Mouse (Mus musculus): ENCODE measurements around the gene Cry2. TPM values are rescaled to one million over a fixed set of nuclear protein-coding genes. Genes with fewer than 3 reads are reported as not detected.
A peak's percentile ranks its signal among the peaks of the same experiment; 100 is the strongest.

The Cry2 gene
- polyA plus RNA-seq, 2 experiments, result 6.0 to 6.2 TPM

DNA sequence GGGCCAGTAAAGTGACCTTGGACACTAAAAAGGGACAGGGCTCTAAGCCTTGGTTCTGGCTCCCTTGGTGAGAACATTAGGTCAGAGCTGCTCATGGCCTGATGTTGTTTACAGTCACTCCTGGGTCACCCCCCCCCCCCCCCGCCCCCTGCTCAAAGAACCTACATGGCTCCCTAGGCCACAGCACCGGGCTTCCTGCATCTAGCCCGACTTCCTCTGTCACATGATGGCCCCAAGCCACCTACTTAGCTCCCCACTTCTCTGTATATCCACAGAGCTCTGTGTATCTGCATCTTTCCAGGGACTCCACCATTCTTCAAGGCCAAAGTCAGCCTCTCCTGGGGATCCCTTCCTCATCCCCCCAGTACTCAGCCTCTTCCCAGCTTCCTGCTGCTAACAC lies 21.9 kb upstream of the Cry2 start:
- 8% methylated on average over 3 of the region's 3 CpGs for WGBS (ENCODE audit: insufficient replicate concordance)
- no peak overlapping the region for H3K9ac ChIP-seq (replicated peaks)
- no peak overlapping the region for H3K27ac ChIP-seq
- no peak for ATAC-seq (ENCODE audit: insufficient read depth)
- H3K4me1 ChIP-seq (replicated peaks; ENCODE audit: control insufficient read depth in 2 of 2, insufficient read depth in 2 of 2, low read length in 1 of 2), result peaks cover 12 to 35% of the 10 kb centered on the region in 2 experiments
- no peaks in the 10 kb centered on the region; the same call in 1 of the 2 replicates for H3K27me3 ChIP-seq (ENCODE audit: control insufficient read depth, insufficient read depth, low read length)
- no peaks in the 10 kb centered on the region; the same call in none of the 2 replicates for H3K36me3 ChIP-seq (replicated peaks; ENCODE audit: control insufficient read depth, insufficient read depth, low read depth)
- H3K4me3 ChIP-seq (ENCODE audit: insufficient read depth in 1 of 2, low read depth in 2 of 2, low read length in 2 of 2), result no peak overlapping the region
- no peak overlapping the region for H3K4me2 ChIP-seq (ENCODE audit: low read depth)
- no peak for TF ChIP-seq EP300 (IDR thresholded peaks at IDR 0.05; ENCODE audit: low read depth)
- no peak for TF ChIP-seq CTCF (IDR thresholded peaks at IDR 0.05; ENCODE audit: low read depth)
- no peaks in the 10 kb centered on the region for H3K9me3 ChIP-seq (ENCODE audit: control insufficient read depth, low read length)
- no peak for DNase-seq (ENCODE audit: low read depth in 3 of 3, low spot score in 3 of 3)

DNA sequence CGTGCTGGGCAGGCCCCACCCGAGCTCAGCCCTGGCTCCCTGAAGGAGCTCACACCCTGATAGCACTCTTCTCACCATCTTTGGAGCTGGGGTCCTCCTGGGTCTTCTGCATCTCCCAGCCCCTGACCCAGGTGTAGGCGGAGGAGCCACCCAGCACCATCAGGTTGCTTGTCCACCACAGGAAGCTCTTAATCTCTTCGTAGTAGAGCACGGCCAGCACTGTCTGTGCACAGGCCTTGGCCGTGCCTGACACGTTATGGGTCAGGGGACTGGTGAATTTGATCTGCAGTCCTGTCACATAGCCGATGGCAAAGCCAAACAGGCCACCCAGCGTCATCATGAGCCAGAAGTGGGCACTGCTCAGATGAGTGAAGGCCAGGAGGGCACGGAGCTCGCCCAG lies 20.3 kb upstream of the Cry2 start:
- no peak for ATAC-seq (ENCODE audit: insufficient read depth)
- 80% methylated on average over 11 of the region's 11 CpGs for WGBS (ENCODE audit: insufficient replicate concordance)
- peaks cover 12 to 32% of the 10 kb centered on the region in 2 experiments for H3K4me1 ChIP-seq (replicated peaks; ENCODE audit: control insufficient read depth in 2 of 2, insufficient read depth in 2 of 2, low read length in 1 of 2)

DNA sequence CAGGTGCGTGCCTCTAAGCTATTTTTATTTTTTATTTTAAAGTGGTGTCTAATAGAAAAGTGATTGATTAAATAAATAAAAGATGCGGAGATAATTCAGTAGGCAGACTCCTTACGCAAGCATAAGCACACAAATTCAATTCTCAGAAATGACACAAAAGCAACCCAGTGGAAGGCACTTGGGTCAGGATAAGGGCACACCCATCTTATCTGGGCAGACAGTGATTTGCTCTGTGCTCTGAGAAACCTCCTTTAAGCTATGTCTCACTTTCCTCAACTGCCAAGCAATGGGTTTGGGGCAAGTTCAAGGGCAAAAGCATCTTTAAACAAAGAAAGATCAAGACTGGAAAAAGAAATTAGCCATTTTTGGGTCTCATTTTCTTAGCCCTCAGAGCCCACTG lies 17.3 kb upstream of the Cry2 start:
- H3K27me3 ChIP-seq (ENCODE audit: control insufficient read depth, insufficient read depth, low read length), result peaks cover 3% of the 10 kb centered on the region; the same call in 1 of the 2 replicates
- peaks cover 2 to 20% of the 10 kb centered on the region in 2 experiments; a peak in 2 of 4 replicates for H3K4me1 ChIP-seq (replicated peaks; ENCODE audit: control insufficient read depth in 2 of 2, insufficient read depth in 2 of 2, low read length in 1 of 2)
- no peak overlapping the region for H3K4me3 ChIP-seq (ENCODE audit: insufficient read depth in 1 of 2, low read depth in 2 of 2, low read length in 2 of 2)
- H3K36me3 ChIP-seq (replicated peaks; ENCODE audit: control insufficient read depth, insufficient read depth, low read depth), result no peaks in the 10 kb centered on the region; the same call in none of the 2 replicates
- H3K9ac ChIP-seq (replicated peaks), result no peak overlapping the region
- DNase-seq (ENCODE audit: low read depth in 3 of 3, low spot score in 3 of 3) (peak in 1 of 3 experiments; percentile 35), ATAC-seq (ENCODE audit: insufficient read depth) (peak; percentile 49; the same call in 1 of the 2 replicates)
- WGBS (ENCODE audit: insufficient replicate concordance), result 32% methylated on average over 3 of the region's 3 CpGs
- no peak for TF ChIP-seq CTCF (IDR thresholded peaks at IDR 0.05; ENCODE audit: low read depth)
- TF ChIP-seq EP300 (IDR thresholded peaks at IDR 0.05; ENCODE audit: low read depth), result peak; percentile 63
- no peak overlapping the region for H3K4me2 ChIP-seq (ENCODE audit: low read depth)
- H3K9me3 ChIP-seq (ENCODE audit: control insufficient read depth, low read length), result no peaks in the 10 kb centered on the region
- H3K27ac ChIP-seq, result no peak overlapping the region

More for the DNA sequence above, 20.3 kb upstream of the Cry2 start:
- DNase-seq (ENCODE audit: low read depth in 3 of 3, low spot score in 3 of 3), result no peak
- no peak overlapping the region for H3K27ac ChIP-seq
- no peaks in the 10 kb centered on the region; the same call in none of the 2 replicates for H3K36me3 ChIP-seq (replicated peaks; ENCODE audit: control insufficient read depth, insufficient read depth, low read depth)
- H3K4me2 ChIP-seq (ENCODE audit: low read depth), result no peak overlapping the region
- H3K9me3 ChIP-seq (ENCODE audit: control insufficient read depth, low read length), result no peaks in the 10 kb centered on the region
- no peak for TF ChIP-seq EP300 (IDR thresholded peaks at IDR 0.05; ENCODE audit: low read depth)
- no peak for TF ChIP-seq CTCF (IDR thresholded peaks at IDR 0.05; ENCODE audit: low read depth)
- no peak overlapping the region for H3K4me3 ChIP-seq (ENCODE audit: insufficient read depth in 1 of 2, low read depth in 2 of 2, low read length in 2 of 2)
- no peak overlapping the region for H3K9ac ChIP-seq (replicated peaks)
- peaks cover 3% of the 10 kb centered on the region; the same call in 1 of the 2 replicates for H3K27me3 ChIP-seq (ENCODE audit: control insufficient read depth, insufficient read depth, low read length)

DNA sequence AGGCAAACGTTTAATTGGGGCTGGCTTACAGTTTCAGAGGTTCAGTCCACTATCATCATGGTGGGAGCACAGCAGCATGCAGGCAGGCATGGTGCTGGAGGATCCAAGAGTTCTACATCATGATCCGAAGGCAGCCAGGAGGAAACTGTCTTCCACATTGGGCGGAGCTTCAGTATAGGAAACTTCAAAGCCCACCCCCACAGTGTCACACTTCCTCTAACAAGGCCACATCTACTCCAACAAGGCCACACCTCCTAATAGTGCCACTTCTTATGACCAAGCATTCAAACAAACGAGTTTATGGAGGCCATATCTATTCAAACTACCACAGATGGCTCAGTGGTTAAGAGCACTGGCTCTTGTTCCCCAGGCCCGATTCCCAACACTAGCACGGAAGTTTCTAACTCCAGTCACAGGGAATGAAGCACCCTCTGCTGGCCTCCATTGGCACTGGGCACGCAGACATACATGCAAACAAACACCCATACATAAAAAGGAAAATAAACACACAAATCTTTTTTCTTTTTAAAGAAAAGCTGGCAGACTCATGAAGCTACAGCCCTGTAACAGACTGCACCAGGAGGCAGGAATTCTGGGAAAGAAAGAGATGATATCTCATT lies 13.4 kb upstream of the Cry2 start:
- Histone ChIP-seq H3K9ac (replicated peaks) (no peak overlapping the region), H3K9me3 (ENCODE audit: control insufficient read depth, low read length) (no peaks in the 10 kb centered on the region), H3K4me3 (ENCODE audit: insufficient read depth in 1 of 2, low read depth in 2 of 2, low read length in 2 of 2) (no peak overlapping the region), H3K4me1 (replicated peaks; ENCODE audit: control insufficient read depth in 2 of 2, insufficient read depth in 2 of 2, low read length in 1 of 2) (peaks cover 16 to 45% of the 10 kb centered on the region in 2 experiments), H3K27ac (no peak overlapping the region), H3K4me2 (ENCODE audit: low read depth) (no peak overlapping the region), H3K27me3 (ENCODE audit: control insufficient read depth, insufficient read depth, low read length) (peaks cover 3% of the 10 kb centered on the region; the same call in 1 of the 2 replicates), H3K36me3 (replicated peaks; ENCODE audit: control insufficient read depth, insufficient read depth, low read depth) (no peaks in the 10 kb centered on the region)
- 0 out of 2 replicates have a peak, but pooled peaks have one; percentile 6 for TF ChIP-seq CTCF (IDR thresholded peaks at IDR 0.05; ENCODE audit: low read depth)
- no peak for TF ChIP-seq EP300 (IDR thresholded peaks at IDR 0.05; ENCODE audit: low read depth)
- ATAC-seq (ENCODE audit: insufficient read depth), result no peak
- WGBS (ENCODE audit: insufficient replicate concordance), result 65% methylated on average over 7 of the region's 7 CpGs
- no peak for DNase-seq (ENCODE audit: low read depth in 3 of 3, low spot score in 3 of 3)

DNA sequence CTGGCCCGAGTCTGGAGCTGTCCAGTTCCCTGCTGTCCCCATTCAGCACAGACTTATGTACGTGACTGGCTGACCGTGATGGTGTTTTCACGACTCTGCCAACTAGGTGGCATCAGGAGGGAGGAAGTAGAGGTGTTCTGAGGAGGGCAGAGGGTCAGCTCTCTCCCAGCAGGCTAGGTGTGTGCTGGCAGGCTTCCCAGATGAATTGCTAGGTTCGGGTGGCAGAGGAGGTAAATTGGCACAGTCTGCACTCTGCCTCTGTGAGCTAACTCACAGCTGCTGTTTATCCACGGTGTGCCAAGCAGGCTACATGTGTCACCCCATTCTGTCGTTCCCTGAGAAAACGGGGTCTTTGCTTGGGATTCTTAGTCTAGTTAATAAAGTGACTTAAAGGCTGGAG lies 12.8 kb upstream of the Cry2 start:
- TF ChIP-seq CTCF (IDR thresholded peaks at IDR 0.05; ENCODE audit: low read depth) (no peak), EP300 (IDR thresholded peaks at IDR 0.05; ENCODE audit: low read depth) (no peak)
- DNase-seq (ENCODE audit: low read depth in 3 of 3, low spot score in 3 of 3) (no peak), ATAC-seq (ENCODE audit: insufficient read depth) (no peak)
- H3K9ac ChIP-seq (replicated peaks), result no peak overlapping the region
- no peaks in the 10 kb centered on the region for H3K9me3 ChIP-seq (ENCODE audit: control insufficient read depth, low read length)
- H3K27me3 ChIP-seq (ENCODE audit: control insufficient read depth, insufficient read depth, low read length), result peaks cover 3% of the 10 kb centered on the region; the same call in 1 of the 2 replicates
- H3K27ac ChIP-seq, result no peak overlapping the region
- no peak overlapping the region for H3K4me3 ChIP-seq (ENCODE audit: insufficient read depth in 1 of 2, low read depth in 2 of 2, low read length in 2 of 2)
- H3K4me1 ChIP-seq (replicated peaks; ENCODE audit: control insufficient read depth in 2 of 2, insufficient read depth in 2 of 2, low read length in 1 of 2), result peaks cover 16 to 42% of the 10 kb centered on the region in 2 experiments
- H3K36me3 ChIP-seq (replicated peaks; ENCODE audit: control insufficient read depth, insufficient read depth, low read depth), result no peaks in the 10 kb centered on the region
- H3K4me2 ChIP-seq (ENCODE audit: low read depth), result no peak overlapping the region
- WGBS (ENCODE audit: insufficient replicate concordance), result 70% methylated on average over 8 of the region's 8 CpGs

Data from liver, embryonic 14.5 days (tissue).